Mouse (Mus musculus) E14TG2a.4 (cell line): ENCODE data around the gene Cstf2t.

Experiments
- CTCF ChIP-seq: conservative IDR thresholded peaks from 2 replicates; pipeline ENCODE4 v1.5.1; 2014; ENCODE audit warnings: low read length
- POU5F1 ChIP-seq: IDR thresholded peaks from 2 replicates; pipeline ENCODE4 v1.6.1; 2014; ENCODE audit warnings: low read length, borderline replicate concordance

GRCm38 (mm10) chr19:31076106-31076505, 6.5 kb upstream of the Cstf2t start:
- TF ChIP-seq CTCF (no peak), POU5F1 (no peak)
